Mouse (Mus musculus): Measurements from ENCODE around the gene Creg1.

GRCm38 (mm10) chr1:165814521-165815278 lies 51.2 kb downstream of the Creg1 start:
- TF ChIP-seq EP300 (IDR thresholded peaks at IDR 0.05; ENCODE audit: insufficient read depth, low read depth, low read length), result no peak
- no peak for TF ChIP-seq POLR2A (IDR thresholded peaks at IDR 0.05; ENCODE audit: insufficient read depth, low read depth, low read length)

All from heart, adult 2 months (tissue).